Mouse (Mus musculus): Measurements from ENCODE around the gene Nrcam. TPM values are rescaled to one million over a fixed set of nuclear protein-coding genes. Genes with fewer than 3 reads are reported as not detected.
A peak's percentile ranks its signal among the peaks of the same experiment; 100 is the strongest.

Gene Nrcam
- total RNA-seq, 2 experiments from 2014 or later: 531 TPM

DNA sequence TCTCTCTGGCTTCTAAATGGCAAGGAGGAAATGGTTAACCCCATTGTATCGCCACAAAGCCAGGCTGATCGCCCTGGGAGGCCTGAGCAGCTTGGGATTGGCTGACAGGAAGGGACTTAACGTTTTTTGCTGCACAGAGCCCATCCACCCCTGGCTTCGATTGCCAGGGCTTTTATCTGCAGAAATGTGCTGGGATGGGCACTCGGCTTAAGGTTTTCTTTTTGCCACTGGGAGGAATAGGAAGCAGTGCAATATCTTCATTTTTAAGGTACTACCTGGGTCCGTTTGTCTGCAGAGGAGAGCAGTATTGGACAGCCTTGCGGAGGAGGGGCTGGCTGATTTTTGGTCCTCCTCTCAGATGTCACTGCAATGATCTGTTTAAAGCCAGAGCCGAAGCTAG lies 110.2 kb downstream of the Nrcam start:
- DNase-seq: no peak

DNA sequence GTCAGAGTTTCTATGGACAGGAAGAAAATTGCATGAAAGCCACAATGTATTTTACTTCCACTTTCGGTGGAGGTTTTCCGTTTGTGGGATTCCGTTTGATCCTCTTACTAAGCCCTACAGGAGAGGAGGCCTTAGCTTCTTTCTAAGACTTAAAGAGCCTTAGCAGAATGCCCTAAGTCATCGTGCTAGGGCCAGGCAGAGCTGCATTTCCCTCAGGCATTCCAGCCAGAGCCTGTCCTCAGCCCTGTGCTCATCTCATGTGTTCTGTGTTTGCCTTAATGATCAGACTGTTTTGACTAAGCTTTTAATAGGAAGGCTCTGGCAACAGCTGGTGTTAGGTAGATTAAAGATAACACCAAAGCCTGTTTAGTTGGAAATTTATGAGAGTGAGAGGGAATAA lies 111.5 kb downstream of the Nrcam start:
- no peak for DNase-seq

DNA sequence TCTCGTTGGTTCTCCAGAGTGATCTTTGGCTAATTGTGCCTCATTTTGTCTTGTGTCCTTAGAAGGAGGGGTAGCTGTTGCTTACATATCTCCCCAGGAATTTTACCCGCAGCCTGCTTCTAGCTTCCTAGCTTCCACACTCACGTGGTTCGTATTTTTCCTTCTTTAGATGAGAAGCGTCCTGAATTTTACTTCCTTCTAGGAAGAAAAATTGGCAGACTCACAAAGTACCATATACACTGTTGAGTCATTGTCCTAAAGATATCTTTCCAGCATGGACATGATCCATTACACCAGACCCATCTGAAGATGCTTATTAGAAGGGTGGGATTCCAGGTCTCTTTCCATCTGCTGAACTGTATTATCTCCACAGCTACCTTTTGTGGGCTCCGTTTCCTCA lies 122.2 kb downstream of the Nrcam start:
- DNase-seq: no peak

DNA sequence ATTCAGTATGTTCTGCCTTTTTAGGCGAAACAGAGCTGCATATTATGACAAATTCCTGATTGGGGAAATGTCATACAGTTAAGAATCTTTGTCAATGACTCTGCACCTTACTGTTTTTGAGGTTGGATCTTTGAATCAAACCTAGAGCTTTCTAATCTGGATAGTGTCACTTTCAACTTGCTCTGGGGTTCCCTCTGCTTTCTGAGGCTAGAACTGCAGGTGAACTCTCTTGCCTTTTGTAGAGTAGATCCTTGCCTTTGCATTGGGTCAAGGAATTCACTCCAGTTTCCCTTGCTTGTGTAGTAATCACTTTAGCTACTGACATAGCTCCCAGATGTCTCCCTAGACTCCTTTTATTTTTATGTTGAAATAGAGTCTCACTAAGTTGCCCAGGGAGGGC lies 123.1 kb downstream of the Nrcam start:
- DNase-seq: no peak

DNA sequence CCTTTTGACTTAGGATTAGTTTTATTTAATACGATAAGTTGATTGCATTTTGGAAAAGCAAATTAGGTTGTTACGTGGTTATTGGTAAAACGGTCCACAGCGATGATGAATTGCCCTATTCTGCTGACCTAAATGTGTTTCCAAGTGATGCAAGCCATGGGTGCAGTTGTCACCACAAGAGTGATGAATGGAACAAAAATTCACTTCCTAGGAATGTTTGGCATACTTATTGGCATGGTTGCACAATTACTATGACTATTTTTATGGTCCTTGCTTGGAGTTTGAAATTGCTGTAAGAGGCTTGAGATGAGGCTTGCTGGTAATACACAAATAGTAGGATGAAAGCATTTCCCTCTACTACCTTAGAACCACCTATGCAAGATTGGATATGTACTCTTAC lies 125.1 kb downstream of the Nrcam start:
- DNase-seq: no peak

DNA sequence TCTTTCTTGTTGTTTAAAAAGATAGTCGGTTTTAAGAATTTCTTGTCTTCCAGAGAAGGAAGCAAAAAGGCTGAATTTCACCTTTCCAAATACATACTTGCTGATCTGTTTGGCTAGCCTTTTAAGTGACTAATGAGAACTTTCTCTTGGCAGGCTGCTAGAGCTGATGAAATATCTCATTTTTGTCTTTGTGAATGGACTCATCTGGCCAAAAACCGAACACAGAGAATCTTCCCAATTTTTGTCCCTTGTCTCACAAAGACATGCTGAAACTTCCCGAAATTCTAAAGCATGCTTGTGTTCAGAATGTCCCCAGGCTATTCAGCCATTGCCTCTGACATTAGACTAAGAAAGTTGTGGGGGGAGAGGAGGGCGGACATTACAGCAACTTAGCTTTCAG lies 129.3 kb downstream of the Nrcam start:
- no peak for DNase-seq

DNA sequence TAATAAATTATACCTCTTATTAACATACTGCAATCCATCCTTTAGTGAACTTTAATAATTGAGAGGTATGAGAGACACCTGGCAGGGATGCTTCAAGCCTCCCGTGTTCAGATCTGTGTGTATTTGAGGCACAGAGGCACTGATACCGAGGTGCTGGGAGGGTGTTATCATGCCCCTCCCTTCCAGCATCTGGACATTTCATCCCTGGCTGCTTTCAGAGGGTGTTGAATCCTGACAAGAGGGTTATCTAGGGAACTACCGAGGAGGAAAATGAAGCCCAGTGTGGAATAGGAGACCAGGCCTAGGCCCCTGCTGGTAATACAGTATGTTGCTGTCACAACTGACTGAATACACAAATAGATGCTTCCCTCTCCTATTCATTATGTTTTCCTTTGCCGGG lies 133.8 kb downstream of the Nrcam start:
- DNase-seq: no peak

DNA sequence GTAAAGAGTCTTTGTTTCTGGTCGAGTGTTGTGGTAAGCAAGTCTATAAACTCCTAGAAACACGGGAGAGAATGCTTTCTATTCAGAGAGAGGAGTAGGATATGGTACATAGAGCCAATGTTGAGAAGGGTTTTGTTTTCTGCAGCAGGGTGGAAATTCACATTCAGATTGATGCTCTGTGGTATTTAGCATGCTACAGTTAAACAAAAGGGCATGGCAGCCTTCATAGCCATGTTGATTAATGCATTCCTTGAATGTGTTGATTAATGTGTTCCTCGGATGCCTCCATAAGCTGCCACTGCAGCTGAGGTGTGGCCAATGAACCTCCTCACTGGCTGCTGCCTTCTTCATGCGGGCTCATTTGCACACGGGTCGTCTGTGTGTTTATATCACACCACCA lies 134.3 kb downstream of the Nrcam start:
- DNase-seq: no peak

DNA sequence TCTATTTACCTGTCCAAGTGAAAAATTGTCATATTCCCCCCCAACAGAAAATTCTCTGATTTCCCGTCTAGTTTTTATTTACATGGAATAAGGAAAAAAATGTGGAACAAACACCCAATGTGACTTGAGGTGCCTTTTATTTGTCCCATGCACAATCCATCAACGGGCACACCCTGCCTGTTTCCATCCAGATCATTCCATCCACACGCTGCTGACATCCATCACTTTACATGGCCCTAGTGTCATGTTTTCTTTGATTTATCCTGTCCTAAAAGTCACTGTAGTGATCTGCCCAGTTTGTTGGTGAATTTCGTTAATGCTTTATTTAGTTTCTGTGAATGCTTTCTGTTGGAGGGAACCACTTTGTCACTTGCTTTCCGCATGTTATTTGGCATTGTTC lies 142.4 kb downstream of the Nrcam start:
- DNase-seq: no peak

DNA sequence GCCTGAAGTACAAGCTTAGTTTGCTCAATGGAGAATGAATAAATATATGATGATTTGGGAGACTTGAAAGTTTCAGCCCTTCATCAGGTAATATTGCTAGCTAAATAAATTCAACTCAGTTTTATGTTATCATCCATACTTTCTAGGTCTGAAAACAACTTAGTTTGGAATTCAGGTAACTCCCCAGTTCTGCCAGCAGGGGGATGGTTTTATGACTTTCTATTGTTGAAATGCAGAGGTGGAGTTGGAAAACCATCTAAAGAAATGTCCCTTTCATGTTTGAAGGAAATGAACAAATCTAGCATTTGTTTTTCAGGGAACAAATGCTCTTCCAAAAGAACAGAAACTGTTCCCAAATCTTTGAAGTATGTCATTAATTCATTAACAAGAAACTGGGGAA lies 146.7 kb downstream of the Nrcam start:
- DNase-seq: no peak

DNA sequence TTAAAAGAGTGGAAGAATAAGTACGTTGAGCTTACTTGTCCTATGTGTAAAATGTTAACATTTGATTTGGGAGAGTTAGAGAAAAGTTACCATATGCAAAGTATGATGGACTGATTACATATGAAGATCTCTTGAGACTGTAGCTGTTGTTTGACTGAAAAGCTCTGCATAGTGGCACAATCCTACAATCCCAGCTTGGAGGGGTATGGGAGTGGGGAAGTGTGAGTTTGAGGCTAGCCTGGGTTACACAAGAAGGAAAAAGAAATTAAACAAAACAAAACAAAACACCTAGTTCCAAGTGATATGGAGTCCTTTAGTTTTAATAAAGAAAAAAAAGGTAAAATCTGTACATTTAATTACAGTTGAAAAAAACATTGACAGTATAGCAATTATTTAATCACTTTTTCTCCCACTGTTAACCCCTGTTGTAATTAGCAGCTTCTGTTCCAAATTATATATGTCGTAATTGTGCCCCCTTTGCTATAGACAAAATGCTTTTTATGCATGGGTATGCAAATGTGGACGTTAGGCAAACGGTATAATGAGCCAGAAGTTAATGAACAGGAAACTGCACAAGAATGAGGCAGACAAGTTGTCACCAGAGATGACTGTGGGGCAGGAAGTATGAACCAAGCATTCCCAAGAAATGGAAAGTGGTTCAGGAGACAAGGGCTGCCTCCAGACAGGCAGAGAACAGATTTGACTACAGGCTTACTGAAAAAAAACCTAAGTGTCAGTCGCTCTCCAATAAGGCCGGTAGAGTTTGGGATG lies 150.8 kb downstream of the Nrcam start:
- DNase-seq: no peak

DNA sequence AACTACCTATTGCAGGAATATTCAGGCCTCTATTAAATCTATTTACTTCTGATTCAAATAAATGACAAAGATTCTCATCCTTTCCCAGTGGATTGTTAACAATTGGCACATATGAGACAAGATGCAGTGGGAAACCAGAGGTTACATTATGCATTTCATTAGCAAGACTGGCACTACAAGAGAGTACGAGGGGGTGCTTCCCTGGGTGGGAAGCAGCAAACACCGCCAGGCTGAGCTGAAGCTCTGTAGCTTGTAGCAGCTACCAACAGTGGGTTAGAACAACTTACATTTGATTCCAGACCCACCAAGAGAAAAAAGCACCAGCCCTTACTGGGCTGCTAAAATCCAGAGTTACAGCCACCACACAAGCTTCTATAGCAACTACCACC lies 151.3 kb downstream of the Nrcam start:
- no peak for DNase-seq

DNA sequence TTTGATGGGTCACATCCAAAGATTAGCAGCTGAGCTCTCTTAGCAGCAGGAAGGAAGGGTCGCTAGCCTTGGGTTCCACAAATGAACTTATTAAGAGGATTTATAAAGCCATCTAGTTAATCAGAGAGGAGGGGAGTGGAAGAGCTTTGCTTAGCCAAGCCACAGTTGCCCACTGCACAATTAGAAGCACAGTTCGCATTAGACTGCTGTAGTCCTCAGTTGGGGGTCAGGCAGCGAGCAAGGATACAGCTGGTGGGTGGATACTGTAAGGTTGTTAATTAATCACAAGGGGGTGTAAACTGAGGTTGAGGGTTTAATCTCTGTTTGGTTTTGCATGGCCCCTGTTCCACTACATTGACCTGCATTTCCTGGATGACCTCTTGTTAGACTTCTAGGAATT lies 152.7 kb downstream of the Nrcam start:
- no peak for DNase-seq

DNA sequence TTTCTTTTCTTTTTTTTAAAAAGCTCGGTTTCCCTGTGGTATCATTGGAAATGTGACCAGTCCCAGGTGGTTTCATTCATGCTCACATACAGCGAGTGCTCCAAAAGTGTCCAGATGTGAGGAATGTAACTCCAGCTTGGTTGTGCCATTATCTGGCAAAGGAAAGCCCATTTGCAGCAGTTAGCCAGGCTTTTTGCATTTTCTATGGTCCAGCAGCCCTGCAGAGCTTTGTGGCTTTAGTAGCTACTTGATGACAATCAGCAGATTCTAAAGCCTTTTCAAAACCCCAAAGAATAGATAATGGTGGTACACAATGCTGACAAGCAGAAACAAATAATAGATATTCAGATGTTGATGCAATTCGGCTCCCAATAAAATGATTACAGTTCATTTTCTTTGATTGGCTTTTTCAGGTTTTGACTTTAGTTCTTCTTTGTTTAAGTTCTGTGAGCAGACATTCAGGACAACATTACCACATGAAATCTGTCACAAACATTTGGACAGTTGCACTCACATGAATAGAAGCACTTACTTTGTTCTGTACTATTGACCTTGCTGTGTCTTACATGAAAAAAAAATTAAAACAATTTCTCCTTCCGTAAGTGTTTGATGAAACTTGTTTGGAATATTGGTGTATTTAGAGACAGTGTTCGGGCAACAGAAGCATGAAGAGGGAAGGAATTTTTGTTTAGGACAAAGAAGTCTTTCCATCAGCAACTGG lies 164.2 kb downstream of the Nrcam start:
- DNase-seq: no peak

DNA sequence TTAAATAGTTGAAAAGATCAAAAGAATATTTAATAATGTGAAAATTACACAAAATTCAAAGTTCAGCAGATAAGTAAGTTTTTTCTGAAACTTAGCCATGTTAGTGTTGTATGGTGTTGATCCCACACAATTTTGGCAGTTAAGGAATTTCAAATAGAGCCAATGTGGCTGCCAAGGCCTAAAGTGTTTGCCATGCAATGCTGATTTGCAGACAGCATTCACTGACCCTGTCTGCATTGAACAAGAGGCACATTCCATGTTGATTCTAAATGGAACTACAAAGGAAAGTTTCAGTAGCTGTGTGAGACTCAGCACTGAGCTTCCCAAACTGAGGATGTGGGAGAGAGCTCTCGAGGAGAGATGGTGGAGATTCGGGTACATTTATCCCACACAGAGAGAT lies 169.1 kb downstream of the Nrcam start:
- no peak for DNase-seq

DNA sequence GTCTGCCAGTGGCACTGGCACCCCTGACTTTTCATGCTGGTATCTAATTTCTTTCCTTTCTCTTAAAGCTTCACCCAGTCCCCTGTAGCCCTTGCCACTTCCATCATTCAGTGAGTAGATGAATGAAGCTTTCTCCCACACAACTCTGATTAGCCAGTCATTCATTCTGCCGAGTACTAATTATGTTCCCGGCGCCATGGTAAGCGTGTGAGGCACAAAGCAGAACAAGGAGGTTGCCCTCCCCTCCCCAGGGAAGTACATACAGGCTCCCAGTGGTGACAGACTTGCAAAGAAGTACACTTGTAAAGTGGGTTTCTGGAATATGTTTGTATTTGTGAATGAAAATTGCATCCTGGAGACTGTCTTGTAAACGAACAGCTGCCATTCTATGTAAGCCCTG lies 170.2 kb downstream of the Nrcam start:
- peak in 1 of 2 experiments; percentile 14 for DNase-seq

DNA sequence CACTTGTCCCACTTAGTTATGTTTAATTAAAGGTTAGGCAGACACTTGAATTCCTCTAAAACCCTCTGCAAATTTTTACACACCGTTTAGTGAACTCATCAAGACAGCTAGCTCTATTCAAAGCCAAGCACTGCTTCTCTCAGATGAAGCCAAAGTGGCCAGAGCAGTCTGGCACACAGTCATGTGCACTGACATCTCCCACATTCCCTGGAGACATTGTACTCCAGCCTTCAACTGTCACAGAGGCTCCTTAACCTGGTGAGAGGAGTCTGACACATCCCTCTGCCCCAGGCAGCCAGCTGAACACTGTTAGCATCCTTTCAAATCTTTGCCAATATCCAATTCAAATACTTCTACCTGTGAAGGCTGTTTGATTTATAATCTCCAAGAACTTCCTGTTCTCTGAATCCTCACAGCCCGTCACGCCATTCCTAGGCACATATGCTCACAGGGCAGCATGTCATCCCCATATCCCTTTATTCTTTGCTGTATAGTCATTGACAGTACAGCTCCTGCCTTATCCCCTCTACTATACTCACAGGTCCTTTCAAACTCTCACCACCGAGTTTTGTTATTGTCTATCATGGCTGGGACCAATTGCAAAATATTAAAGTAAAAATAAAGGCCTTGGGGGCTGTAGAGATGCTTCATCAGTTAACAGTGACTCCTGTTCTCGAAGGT lies 173.3 kb downstream of the Nrcam start:
- DNase-seq: no peak

DNA sequence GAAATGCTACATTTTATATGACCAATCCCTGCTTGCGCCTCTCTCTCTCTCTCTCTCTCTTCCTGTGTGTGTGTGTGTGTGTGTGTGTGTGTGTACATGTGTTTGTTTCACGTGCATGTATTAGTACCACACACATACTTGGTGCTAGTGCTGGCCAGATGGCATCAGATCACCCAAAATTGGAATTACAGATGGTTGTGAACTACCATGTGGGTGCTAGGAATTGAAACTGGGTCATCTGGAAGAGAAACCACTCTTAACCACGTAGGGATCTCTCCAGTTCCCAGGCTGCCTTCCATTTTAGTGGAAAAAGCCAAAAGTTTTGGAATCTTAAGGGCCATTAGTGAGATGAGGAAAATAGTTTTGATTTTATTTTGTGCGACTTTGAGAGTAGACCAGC lies 175.1 kb downstream of the Nrcam start:
- no peak for DNase-seq

DNA sequence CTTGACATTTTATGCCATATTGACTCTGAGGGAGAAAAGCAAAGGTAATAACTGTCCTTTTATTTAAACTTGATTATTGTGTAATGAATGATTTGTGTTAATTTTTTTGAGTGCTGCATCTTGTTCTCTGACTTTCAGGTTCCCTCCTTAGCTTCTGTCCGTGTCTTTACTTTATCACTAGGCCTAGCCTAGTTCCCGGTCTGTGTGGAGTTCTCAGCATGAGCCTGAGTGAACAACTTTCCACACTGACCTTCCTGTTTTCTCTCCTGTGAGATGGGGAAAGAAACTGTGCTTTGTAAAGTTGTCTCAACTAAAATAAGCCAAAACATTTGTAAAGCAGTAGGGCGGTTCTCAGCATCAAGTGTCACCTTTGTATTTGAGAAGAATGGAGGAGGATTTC lies 179.9 kb downstream of the Nrcam start:
- no peak for DNase-seq

DNA sequence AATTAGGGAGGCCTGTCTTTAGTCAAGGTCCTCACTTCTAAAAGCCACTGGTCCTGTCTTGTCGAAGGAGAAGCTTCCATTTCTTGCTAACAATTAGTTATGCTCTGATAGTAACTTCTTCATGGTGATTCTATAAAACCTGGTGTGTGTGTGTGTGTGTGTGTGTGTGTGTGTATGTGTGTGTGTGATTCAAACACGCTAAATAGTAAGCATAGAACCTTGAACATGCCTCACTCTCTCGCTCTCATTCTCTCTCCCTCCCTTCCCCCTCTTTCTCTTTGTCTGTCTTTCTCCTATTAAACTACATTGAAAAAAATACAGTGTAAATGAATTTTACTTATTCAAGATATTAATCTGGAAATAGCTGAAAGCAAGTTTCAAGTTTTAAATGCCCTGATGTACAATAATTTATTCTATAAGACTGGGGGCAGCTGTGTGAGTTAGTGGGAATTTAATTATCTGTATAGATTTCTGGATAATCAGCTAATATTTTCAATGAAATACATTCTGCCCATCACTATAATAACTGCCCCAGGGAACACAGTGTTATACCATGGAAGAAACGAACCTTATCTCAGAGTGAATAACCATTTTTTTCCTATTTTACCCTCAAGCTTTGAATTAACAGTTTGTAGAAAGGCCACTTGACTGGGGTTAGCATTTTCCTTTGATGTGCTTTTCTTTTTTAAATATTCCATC lies 180.9 kb downstream of the Nrcam start:
- no peak for DNase-seq

DNA sequence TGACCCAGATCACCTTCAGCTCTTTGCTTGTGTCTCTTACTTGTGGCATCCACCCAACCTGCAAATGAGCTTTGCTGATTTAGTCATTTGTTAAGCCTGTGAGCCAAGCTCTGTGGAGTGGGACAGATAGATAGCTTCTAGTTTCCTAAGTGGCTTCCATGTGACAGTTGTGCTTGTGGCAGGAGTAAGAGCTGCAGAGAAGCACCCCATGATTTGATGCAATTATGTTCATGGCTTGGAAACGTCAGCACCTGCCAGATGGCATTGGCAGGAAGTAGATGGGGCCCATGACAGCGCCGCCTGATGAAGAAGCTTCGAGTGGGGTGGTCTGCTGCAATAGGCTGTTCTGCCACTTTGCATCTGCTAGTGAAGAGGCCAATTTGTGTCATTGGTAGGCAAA lies 186.4 kb downstream of the Nrcam start:
- peak in 1 of 2 experiments; percentile 58 for DNase-seq

DNA sequence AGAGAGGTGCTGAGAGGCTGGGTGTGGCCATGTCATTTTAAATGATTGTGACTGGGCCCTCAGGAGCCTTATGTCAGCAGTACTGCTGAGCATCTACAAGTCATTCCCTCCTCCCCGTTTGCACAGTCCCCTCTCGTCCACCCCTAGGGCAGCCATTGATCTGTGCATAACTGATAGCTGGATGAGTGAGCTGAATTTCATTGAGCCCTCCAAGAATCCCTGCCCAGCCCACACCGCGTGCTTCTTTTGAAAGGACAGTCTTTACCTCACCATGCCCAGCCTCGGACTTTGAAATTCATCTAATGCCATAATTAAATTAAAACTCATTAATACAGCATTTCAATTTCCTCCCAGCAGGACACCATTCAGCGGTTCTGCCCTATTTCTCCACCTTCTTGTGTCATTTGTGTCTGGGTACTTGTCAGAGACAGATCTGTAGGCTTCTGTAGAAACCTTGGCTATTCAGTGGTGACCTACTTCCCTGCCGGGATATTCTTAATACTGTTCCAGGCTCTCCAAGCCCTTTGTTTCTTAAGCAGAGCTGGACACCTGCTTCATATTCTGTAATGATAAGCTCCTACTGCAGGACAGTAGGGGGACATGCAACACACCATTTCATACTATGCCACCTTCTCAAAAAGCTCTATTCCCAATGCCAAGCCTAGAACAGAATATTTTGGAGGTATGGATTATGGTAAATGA lies 190.9 kb downstream of the Nrcam start:
- no peak for DNase-seq

DNA sequence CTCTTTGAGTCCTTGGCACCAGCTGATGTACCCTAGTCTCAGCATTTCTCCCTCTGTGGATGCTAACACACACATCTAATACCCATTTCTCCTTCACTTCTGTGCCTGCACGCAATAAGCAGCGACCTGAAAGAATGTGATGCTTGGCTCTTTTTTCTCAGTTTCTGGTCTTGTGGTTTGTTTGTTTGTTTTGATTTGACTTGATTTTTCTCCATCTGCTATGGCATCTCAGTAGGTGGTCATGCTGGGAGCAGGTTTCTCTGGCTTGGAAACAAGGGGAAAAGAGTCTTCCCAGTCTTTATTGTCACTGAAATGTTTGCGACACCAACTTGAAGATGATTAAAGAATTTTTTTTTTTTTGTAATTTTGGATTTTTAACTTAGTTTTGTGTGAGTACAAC lies 192.8 kb downstream of the Nrcam start:
- DNase-seq: no peak

Data from layer of hippocampus, postnatal 36 days (tissue).